Mouse (Mus musculus) lung, embryonic 14.5 days (tissue): ENCODE measurements around the gene Klrg1. TPM values are rescaled to one million over a fixed set of nuclear protein-coding genes. Genes with fewer than 3 reads are reported as not detected.

Experiments used
- ATAC-seq: fragments of 200-750 bp; cut with Nextera tagmentation; 2 replicates; pipeline ENCODE4 v1.8.0; 2017; ENCODE audit warnings: mild to moderate bottlenecking, moderate TSS enrichment, moderate library complexity; ENCODE audit not compliant: insufficient read depth
- DNase-seq: peaks from one replicate; pipeline ENCODE4 v3.0.0-alpha.2; 2015
- H3K27ac ChIP-seq: fragments of 300-500 bp; sonication (generic); 2 replicates; pipeline ENCODE4 v1.5.1; 2014; ENCODE audit warnings: low read depth, mild to moderate bottlenecking, moderate library complexity
- H3K27me3 ChIP-seq: fragments of 300-500 bp; sonication (generic); 2 replicates; pipeline ENCODE4 v1.6.1; 2014; ENCODE audit warnings: low read length, control low read depth; ENCODE audit not compliant: insufficient read depth
- H3K36me3 ChIP-seq: fragments of 300-500 bp; sonication (generic); 2 replicates; pipeline ENCODE4 v1.6.1; 2014; ENCODE audit warnings: control low read depth; ENCODE audit not compliant: insufficient read depth
- H3K4me1 ChIP-seq: fragments of 300-500 bp; sonication (generic); 2 replicates; pipeline ENCODE4 v1.6.1; 2014; ENCODE audit warnings: antibody characterized with exemption, control low read depth; ENCODE audit not compliant: insufficient read depth
- H3K4me2 ChIP-seq: fragments of 300-500 bp; sonication (generic); 2 replicates; pipeline ENCODE4 v1.6.1; 2014; ENCODE audit warnings: mild to moderate bottlenecking
- H3K4me3 ChIP-seq: fragments of 300-500 bp; sonication (generic); 2 replicates; pipeline ENCODE4 v1.5.1; 2014; ENCODE audit warnings: low read depth, low read length
- H3K9ac ChIP-seq: fragments of 300-500 bp; sonication (generic); 2 replicates; pipeline ENCODE4 v1.6.1; 2014
- H3K9me3 ChIP-seq: fragments of 300-500 bp; sonication (generic); 2 replicates; pipeline ENCODE4 v1.6.1; 2016; ENCODE audit warnings: low read depth, low read length, control low read depth
- CTCF ChIP-seq: IDR thresholded peaks from 2 replicates; pipeline ENCODE4 v1.5.1; 2016; ENCODE audit warnings: antibody characterized with exemption, low read depth
- WGBS: fragments of 180-500 bp; shearing (Covaris S2); extraction: QIAGEN DNeasy Blood & Tissue Kit; methylation state at CpG from one replicate; pipeline ENCODE4 v1.1.7; 2014; 5-methylcytosine and 5-hydroxymethylcytosine counted together
- polyA plus RNA-seq: library from polyadenylated mRNA; unstranded; fragments of >200 nt; fragmentation: Nextera tagmentation; extraction: Ambion mirVana; gene quantifications from 2 replicates; pipeline ENCODE4 v1.2.1, GENCODE M21; 2014

Klrg1 gene
- polyA plus RNA-seq, 1 experiment from 2014 or later = not detected

DNA sequence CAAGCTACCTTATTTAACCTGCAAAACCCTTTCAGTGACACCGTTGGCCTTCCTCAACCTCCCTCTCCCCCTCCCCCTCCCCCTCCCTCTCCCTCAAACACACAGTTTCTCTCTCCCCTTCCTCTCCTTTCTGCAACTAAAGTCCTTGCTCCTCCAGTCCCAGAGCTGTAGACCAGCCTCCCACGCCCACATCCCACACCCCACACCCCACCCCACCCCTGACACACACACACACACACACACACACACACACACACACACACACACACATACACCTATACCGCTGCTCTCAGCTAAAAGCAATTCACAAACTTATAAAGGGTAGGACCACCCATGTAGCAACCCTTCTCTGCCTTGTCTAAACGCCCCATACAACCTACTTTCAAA is 15.5 kb upstream of the Klrg1 start:
- Histone ChIP-seq H3K27ac (no peak overlapping the region), H3K4me1 (no peaks in the 10 kb centered on the region), H3K4me3 (no peak overlapping the region; the same call in 1 of the 2 replicates), H3K27me3 (no peaks in the 10 kb centered on the region), H3K4me2 (peak overlapping the region; percentile 67; the same call in 1 of the 2 replicates), H3K9me3 (no peaks in the 10 kb centered on the region), H3K36me3 (no peaks in the 10 kb centered on the region), H3K9ac (no peak overlapping the region)
- DNase-seq (no peak), ATAC-seq (peak; percentile 21; the same call in 1 of the 2 replicates)
- TF ChIP-seq CTCF = no peak
- 43% methylated on average over 4 of the region's 4 CpGs for WGBS

DNA sequence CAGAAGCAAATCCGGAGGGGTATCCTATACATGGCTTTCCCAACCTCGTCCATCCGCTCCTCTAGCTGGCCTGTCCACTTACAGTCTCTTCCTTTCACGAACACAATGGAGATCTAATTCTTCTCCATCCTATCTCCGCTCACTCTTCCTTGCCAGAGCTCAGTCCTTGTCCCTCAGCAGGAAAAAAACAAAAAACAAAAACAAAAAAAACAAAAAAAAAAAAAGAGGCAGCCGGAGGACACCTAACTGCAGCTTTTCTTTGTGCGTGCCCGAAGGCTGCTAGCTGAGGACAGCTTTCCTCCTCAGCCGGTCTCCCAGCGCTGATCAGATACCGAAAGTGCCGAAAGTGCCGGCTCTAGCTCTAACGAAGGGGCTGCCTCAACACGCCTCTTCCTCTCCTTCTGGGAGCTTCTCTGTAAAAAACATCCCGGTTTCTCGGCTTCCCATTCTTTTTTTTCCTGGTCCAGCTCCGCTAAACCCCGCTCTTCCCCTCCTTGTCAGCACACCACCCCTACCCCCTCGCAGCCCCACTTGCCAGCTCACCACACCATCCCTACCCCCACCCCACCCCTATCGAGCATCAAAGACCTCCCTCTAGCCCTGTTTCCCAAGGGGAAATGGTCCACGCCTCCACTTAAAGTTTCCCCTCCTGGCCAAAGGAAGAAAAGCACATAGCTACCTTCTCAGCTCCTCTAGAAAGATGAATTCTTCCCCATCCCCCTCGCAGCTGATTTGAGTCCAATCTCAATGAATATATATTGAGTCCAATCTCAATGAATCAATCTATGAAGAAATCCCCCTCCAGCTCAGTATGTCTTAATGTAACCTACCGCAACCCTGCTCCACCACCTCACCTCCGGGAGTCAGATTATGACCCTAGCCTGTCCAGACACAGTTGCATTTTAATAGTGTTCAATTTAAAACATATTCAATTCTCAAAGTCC is 14.9 kb upstream of the Klrg1 start:
- Histone ChIP-seq H3K4me1 (no peaks in the 10 kb centered on the region), H3K27ac (no peak overlapping the region; the same call in 1 of the 2 replicates), H3K4me2 (peak overlapping the region; percentile 67), H3K27me3 (no peaks in the 10 kb centered on the region), H3K36me3 (no peaks in the 10 kb centered on the region), H3K9me3 (no peaks in the 10 kb centered on the region), H3K4me3 (peak overlapping the region; percentile 43), H3K9ac (peak overlapping the region; percentile 52)
- ATAC-seq (peak; percentile 81), DNase-seq (peak; percentile 62)
- 6% methylated on average over 25 of the region's 25 CpGs for WGBS
- peak; percentile 16; the same call in 1 of the 2 replicates for TF ChIP-seq CTCF

DNA sequence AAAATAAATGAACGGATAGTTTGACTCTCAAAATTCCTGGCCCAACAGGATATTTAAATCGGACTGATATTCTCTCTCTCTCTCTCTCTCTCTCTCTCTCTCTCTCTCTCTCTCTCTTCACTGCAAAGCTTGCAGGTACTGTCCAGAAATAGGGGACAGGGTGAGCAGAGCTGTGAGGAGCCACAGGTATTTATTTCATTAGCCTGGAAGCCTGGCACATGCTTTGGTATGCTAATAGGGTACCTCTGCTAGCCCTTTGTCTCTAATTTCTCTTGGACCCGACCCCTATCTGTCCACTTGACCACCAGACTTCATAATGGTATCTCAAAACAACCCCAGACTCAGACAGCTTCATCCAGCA is 14.2 kb upstream of the Klrg1 start:
- Histone ChIP-seq H3K27me3 (no peaks in the 10 kb centered on the region), H3K4me2 (peak overlapping the region; percentile 67), H3K9ac (peak overlapping the region; percentile 52), H3K9me3 (no peaks in the 10 kb centered on the region), H3K4me3 (peak overlapping the region; percentile 43), H3K36me3 (no peaks in the 10 kb centered on the region), H3K4me1 (no peaks in the 10 kb centered on the region), H3K27ac (no peak overlapping the region)
- TF ChIP-seq CTCF = no peak
- WGBS = 19% methylated on average over 3 of the region's 3 CpGs
- ATAC-seq (no peak), DNase-seq (no peak)

DNA sequence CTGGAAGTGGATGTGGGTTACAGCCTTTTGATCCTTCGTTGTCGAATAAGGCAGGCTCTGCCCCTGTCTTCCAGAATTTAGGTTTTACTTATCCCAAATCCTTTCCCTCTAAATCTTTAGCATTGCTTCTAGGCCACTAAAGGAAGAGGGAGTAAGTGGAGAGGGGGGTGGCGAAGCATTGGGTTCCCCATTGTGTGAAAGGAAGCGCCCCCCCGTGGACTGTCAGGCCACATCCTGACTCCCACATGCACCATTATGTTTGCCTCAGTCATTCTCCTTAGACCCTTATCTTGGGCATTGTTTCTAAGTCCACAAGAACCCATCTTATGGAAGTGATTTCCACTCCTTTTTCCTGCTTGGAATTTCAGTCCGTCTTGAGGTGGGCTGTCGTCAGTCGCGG is 12.6 kb upstream of the Klrg1 start:
- H3K9ac ChIP-seq = no peak overlapping the region
- DNase-seq = no peak
- H3K27ac ChIP-seq = no peak overlapping the region
- H3K27me3 ChIP-seq = no peaks in the 10 kb centered on the region
- H3K9me3 ChIP-seq = no peaks in the 10 kb centered on the region
- H3K36me3 ChIP-seq = no peaks in the 10 kb centered on the region
- no peak overlapping the region for H3K4me3 ChIP-seq
- no peak for TF ChIP-seq CTCF
- no peak for ATAC-seq
- H3K4me1 ChIP-seq = no peaks in the 10 kb centered on the region
- WGBS = 50% methylated on average over 9 of the region's 9 CpGs
- no peak overlapping the region for H3K4me2 ChIP-seq

DNA sequence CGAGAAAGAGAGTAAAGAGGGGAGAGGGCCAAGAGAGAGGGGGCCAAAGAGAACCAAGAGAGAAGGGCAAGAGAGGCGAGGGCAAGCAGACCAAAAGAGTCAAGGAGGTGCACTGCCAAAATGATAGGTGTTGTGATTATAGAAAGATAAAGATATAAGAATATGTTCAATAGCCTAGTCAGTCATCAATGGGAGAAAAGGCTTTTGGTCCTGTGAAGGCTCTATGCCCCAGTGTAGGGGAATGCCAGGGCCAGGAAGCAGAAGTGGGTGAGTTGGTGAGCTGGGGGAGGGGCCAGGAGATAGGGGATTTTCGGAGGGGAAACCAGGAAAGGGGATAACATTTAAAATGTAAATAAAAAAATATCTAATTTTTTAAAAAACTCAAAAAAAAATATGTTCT is 11.6 kb upstream of the Klrg1 start:
- DNase-seq = no peak
- ATAC-seq = no peak
- Histone ChIP-seq H3K4me2 (no peak overlapping the region), H3K9ac (no peak overlapping the region), H3K9me3 (no peaks in the 10 kb centered on the region), H3K4me1 (no peaks in the 10 kb centered on the region), H3K27me3 (no peaks in the 10 kb centered on the region), H3K4me3 (no peak overlapping the region), H3K36me3 (no peaks in the 10 kb centered on the region), H3K27ac (no peak overlapping the region)
- 56% methylated on average over 3 of the region's 3 CpGs for WGBS
- TF ChIP-seq CTCF = no peak

- H3K4me1 ChIP-seq = no peaks in the 10 kb centered on the region
- H3K9ac ChIP-seq = no peak overlapping the region
- no peak overlapping the region for H3K4me2 ChIP-seq
- H3K9me3 ChIP-seq = no peaks in the 10 kb centered on the region
- H3K27me3 ChIP-seq = no peaks in the 10 kb centered on the region
- WGBS = 75% methylated on average over 9 of the region's 9 CpGs
- no peaks in the 10 kb centered on the region for H3K36me3 ChIP-seq
- H3K4me3 ChIP-seq = no peak overlapping the region
- no peak overlapping the region for H3K27ac ChIP-seq
- TF ChIP-seq CTCF = no peak
- DNase-seq = no peak
- no peak for ATAC-seq
Observed at GRCm38 (mm10) chr6:122293796-122294195, 11.1 kb upstream of the Klrg1 start.

GRCm38 (mm10) chr6:122293121-122293520 is 10.4 kb upstream of the Klrg1 start:
- Histone ChIP-seq H3K36me3 (no peaks in the 10 kb centered on the region), H3K27me3 (no peaks in the 10 kb centered on the region), H3K4me3 (no peak overlapping the region), H3K4me2 (no peak overlapping the region), H3K9ac (no peak overlapping the region), H3K4me1 (no peaks in the 10 kb centered on the region), H3K9me3 (no peaks in the 10 kb centered on the region), H3K27ac (no peak overlapping the region)
- WGBS = 91% methylated on average over 8 of the region's 8 CpGs
- no peak for TF ChIP-seq CTCF
- DNase-seq = no peak
- ATAC-seq = no peak
